Mouse (Mus musculus) ES-Bruce4 (cell line): Measurements from ENCODE around the gene Nicn1. TPM values are rescaled to one million over a fixed set of nuclear protein-coding genes. Genes with fewer than 3 reads are reported as not detected.

Source experiments
- H3K27ac ChIP-seq: 2 replicates; pipeline ENCODE4 v1.5.1; 2012; ENCODE audit warnings: low read length, inconsistent platforms; ENCODE audit not compliant: insufficient read depth
- H3K27me3 ChIP-seq: 2 replicates; pipeline ENCODE4 v1.6.1; 2012; ENCODE audit warnings: mild to moderate bottlenecking, low read length, inconsistent platforms; ENCODE audit not compliant: control insufficient read depth, poor library complexity, insufficient read depth, severe bottlenecking
- H3K36me3 ChIP-seq: 2 replicates; pipeline ENCODE4 v1.6.1; 2012; ENCODE audit warnings: inconsistent platforms, mild to moderate bottlenecking, low read length, moderate library complexity; ENCODE audit not compliant: control insufficient read depth, poor library complexity, insufficient read depth, severe bottlenecking
- H3K4me1 ChIP-seq: one replicate; pipeline ENCODE4 v1.8.1; 2011; ENCODE audit warnings: low read length; ENCODE audit not compliant: control insufficient read depth, insufficient read depth
- H3K4me3 ChIP-seq: 2 replicates; pipeline ENCODE4 v1.5.1; 2011; ENCODE audit warnings: low read depth, mild to moderate bottlenecking, low read length
- H3K9ac ChIP-seq: 2 replicates; pipeline ENCODE4 v1.6.1; 2012; ENCODE audit warnings: low read depth, mild to moderate bottlenecking, inconsistent platforms; ENCODE audit not compliant: poor library complexity, severe bottlenecking
- H3K9me3 ChIP-seq: replicated peaks from 2 replicates; pipeline ENCODE4 v1.6.1; 2012; ENCODE audit warnings: mild to moderate bottlenecking, low read length, inconsistent platforms; ENCODE audit not compliant: control insufficient read depth, poor library complexity, insufficient read depth, severe bottlenecking
- CTCF ChIP-seq: IDR thresholded peaks from one replicate; pipeline ENCODE4 v1.8.1; 2011; ENCODE audit warnings: low read depth, low read length
- EP300 ChIP-seq: IDR thresholded peaks from 2 replicates; pipeline ENCODE4 v1.6.1; 2011; ENCODE audit warnings: low read depth, low read length; ENCODE audit not compliant: insufficient read depth
- POLR2A ChIP-seq: IDR thresholded peaks from one replicate; pipeline ENCODE4 v1.8.1; 2011; ENCODE audit warnings: low read length; ENCODE audit not compliant: insufficient read depth
- polyA plus RNA-seq: library from polyadenylated mRNA; stranded (reverse); fragments of >200 nt; gene quantifications from 2 replicates; pipeline ENCODE4 v1.2.4, GENCODE M21; 2011; ENCODE audit warnings: low read depth; ENCODE audit not compliant: missing spikeins, insufficient read depth, insufficient read length

Nicn1 gene
- 18.3 and 23.1 TPM in 2 replicates for polyA plus RNA-seq

DNA sequence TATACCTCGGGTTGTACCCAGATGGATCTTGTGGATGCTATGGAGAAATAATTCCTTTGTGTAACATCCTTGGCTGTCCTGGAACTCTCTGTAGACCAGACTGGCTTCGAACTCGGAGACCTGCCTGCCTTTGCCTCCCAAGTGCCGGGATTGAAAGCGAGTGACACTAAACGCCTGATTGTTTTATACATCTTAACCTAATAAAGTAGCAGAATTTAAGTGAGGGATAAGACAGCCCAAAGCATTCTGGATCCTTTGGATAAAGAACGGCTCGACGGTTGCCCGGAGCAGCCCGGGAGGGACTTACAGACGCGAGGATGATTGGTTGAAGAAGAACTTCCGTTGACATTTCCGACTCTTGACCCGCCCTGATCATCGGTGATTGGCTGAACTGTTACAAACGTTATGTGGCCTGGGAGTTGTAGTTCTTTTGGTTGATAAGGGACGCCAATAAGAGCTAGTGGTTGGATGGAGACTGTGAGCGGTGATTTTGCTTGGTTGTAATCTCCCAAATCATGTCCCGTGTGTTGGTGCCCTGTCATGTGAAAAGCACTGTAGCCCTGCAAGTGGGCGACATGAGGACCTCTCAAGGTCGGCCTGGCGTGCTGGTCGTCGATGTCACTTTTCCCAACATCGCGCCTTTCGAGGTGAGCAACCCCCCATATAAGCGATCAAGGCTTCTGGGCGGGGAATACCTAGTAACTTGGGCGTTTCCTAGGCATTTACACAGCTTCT, at the start of gene Nicn1:
TSS of gene Nicn1 (plus strand) at position 414 of the 735 bp plus-strand sequence.
- H3K9ac ChIP-seq, result peak within 1 kb of the TSS; percentile 64
- H3K4me1 ChIP-seq, result no peaks in the 10 kb centered on the region
- no peaks in the 10 kb centered on the region for H3K9me3 ChIP-seq
- H3K27me3 ChIP-seq, result no peaks in the 10 kb centered on the region
- H3K27ac ChIP-seq, result 0 out of 2 replicates have a peak within 1 kb of the TSS, but pooled peaks have one; percentile 21
- no peaks in the 10 kb centered on the region for H3K36me3 ChIP-seq
- peak within 1 kb of the TSS; percentile 95 for H3K4me3 ChIP-seq
- TF ChIP-seq EP300, result no peak
- no peak for TF ChIP-seq CTCF
- TF ChIP-seq POLR2A, result no peak

DNA sequence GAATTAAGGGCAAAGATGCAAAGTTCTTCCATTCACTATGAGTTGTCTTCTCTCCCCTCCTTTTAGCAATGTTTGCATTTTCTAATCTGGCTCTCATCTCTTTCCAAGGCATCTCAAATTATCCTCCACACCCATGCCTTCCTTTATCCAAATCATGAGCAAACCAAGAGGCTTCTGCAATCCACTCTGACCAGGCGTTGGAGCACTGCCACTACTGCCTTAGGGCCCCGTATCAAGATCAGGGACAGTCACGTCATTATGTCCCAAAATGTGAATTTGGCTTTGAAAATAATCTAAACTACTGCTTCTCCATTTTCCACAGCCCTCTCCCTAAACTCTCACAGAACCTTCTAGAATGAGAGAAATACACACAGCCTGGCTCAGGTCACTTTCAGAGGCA, 45.7 kb upstream of the Nicn1 start:
- no peak overlapping the region for H3K9ac ChIP-seq
- H3K36me3 ChIP-seq, result peaks cover 9% of the 10 kb centered on the region; the same call in 1 of the 2 replicates
- TF ChIP-seq EP300 (no peak), CTCF (no peak), POLR2A (no peak)
- H3K4me3 ChIP-seq, result no peak overlapping the region
- H3K27me3 ChIP-seq, result no peaks in the 10 kb centered on the region
- no peak overlapping the region for H3K27ac ChIP-seq
- no peaks in the 10 kb centered on the region for H3K9me3 ChIP-seq
- H3K4me1 ChIP-seq, result peaks cover 3% of the 10 kb centered on the region

DNA sequence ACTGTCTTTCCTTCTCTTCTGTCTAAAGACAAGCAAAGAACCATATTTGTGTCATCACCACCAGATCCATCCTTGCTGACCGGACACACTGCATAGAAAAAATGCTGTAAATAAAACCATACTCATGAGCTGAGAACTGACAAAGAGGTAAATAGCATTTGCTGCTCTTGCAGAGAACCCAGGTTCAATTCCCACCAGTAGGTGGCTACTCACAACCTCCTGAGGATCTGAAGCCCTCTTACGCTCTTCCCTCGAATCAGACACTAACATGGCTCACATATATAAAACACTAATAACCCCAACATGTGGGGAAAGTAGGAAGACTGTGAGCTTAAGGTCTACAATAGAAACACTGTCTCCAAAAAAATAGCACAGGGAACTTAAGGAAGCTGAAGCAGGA, 45.2 kb upstream of the Nicn1 start:
- H3K4me1 ChIP-seq, result peaks cover 3% of the 10 kb centered on the region
- peak overlapping the region; percentile 83; the same call in 1 of the 2 replicates for H3K27ac ChIP-seq
- TF ChIP-seq POLR2A (no peak), EP300 (no peak)
- H3K27me3 ChIP-seq, result no peaks in the 10 kb centered on the region
- peaks cover 11% of the 10 kb centered on the region; the same call in 1 of the 2 replicates for H3K36me3 ChIP-seq
- H3K9me3 ChIP-seq, result no peaks in the 10 kb centered on the region
- H3K4me3 ChIP-seq, result no peak overlapping the region
- no peak overlapping the region for H3K9ac ChIP-seq

DNA sequence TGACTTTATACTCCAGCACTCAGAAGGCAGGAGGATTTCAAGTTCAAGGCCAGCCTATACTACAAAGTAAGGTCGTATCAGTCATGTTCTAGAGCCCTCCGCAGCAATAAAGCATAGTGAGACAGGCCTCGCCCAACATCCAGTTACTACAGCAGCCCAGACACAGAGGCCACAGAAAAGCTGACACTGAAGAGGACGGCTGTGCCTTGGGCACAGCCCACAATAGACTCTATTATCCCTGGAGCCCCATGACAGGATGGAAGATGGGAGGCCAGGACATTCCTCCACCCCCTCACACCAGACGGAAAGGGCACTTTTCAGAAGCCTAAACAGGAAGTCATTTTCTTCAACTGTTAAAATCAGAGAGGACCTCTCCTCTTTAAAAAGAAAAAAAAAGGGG, 41.3 kb upstream of the Nicn1 start:
- no peak overlapping the region for H3K9ac ChIP-seq
- H3K4me1 ChIP-seq, result peaks cover 3% of the 10 kb centered on the region
- H3K27ac ChIP-seq, result no peak overlapping the region
- H3K4me3 ChIP-seq, result no peak overlapping the region
- peaks cover 36% of the 10 kb centered on the region for H3K36me3 ChIP-seq
- H3K27me3 ChIP-seq, result no peaks in the 10 kb centered on the region
- TF ChIP-seq EP300, result no peak
- no peak for TF ChIP-seq CTCF
- TF ChIP-seq POLR2A, result no peak
- H3K9me3 ChIP-seq, result no peaks in the 10 kb centered on the region

DNA sequence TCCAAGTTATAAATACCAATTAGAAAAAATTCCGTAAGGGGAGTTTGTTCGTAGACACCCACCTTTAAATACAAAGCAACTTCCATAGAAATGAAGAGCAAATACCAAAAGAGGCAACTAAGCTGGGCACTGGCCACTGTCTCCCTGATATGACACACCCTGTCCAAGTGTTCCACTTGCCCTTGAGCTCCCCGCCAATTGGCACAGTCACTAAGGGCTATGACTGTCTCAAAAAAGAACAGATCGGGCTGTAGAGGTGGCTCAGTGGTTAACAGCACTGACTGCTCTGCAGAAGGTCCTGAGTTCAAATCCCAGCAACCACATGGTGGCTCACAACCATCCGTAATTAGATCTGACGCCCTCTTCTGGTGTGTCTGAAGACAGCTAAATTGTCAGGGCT, 38.4 kb upstream of the Nicn1 start:
- no peak overlapping the region for H3K4me3 ChIP-seq
- H3K27me3 ChIP-seq, result no peaks in the 10 kb centered on the region
- H3K4me1 ChIP-seq, result no peaks in the 10 kb centered on the region
- peaks cover 36% of the 10 kb centered on the region for H3K36me3 ChIP-seq
- H3K9ac ChIP-seq, result no peak overlapping the region
- H3K9me3 ChIP-seq, result no peaks in the 10 kb centered on the region
- TF ChIP-seq EP300 (no peak), CTCF (no peak), POLR2A (no peak)
- no peak overlapping the region for H3K27ac ChIP-seq

DNA sequence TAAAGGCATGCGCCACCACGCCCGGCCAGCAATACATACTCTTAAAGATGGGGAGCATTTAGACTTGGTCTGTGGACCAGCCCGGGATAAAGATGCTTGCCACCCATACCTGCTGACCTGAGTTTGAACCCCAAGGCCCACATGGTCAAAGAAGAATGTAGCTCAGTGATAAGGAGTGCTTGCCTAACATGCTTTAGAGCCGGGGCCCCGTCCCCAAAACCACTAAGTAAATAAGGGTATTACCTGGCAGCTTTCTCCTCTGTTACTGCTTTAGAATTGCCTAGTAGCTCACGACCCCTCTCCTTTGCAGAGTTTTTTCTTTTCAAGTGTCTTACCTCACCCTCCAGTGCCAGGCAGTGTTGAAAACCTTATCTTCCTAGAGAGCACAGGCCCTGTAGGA, 37.5 kb upstream of the Nicn1 start:
- no peak overlapping the region for H3K27ac ChIP-seq
- H3K4me3 ChIP-seq, result no peak overlapping the region
- H3K36me3 ChIP-seq, result peaks cover 41% of the 10 kb centered on the region
- H3K27me3 ChIP-seq, result no peaks in the 10 kb centered on the region
- no peaks in the 10 kb centered on the region for H3K4me1 ChIP-seq
- H3K9ac ChIP-seq, result no peak overlapping the region
- TF ChIP-seq POLR2A (no peak), EP300 (no peak), CTCF (no peak)
- H3K9me3 ChIP-seq, result no peaks in the 10 kb centered on the region
